Mouse (Mus musculus): ENCODE results near the gene Selenow.

- TF ChIP-seq CTCF (conservative IDR thresholded peaks at IDR 0.05; ENCODE audit: insufficient read depth, insufficient read length, low read depth, low read length) (peak; percentile 72), POLR2A (IDR thresholded peaks at IDR 0.05; ENCODE audit: low read depth, low read length) (no peak)
Observed at GRCm38 (mm10) chr7:15912183-15912582, 10.0 kb downstream of the Selenow start.

Data from kidney, adult 2 months (tissue).